Mouse (Mus musculus): ENCODE measurements at regions not wholly inside any gene's neighbourhood (a gene's known extent, or its start where the extent isn't known, plus 50 kb on each side); places are given as distances from the start of the nearest gene placed in this dataset.

GRCm38 (mm10) chr4:55475409-55475808, 56.9 kb downstream of the Klf4 start:
- H3K27ac ChIP-seq: no peak overlapping the region
- 84% methylated on average over 3 of the region's 3 CpGs for WGBS
- no peak for ATAC-seq (replicated peaks; ENCODE audit: insufficient number of reproducible peaks, insufficient read depth, low FRiP score, low read depth)

GRCm38 (mm10) chr4:55474044-55474788, 58.0 kb downstream of the Klf4 start:
- Histone ChIP-seq H3K4me3 (no peak overlapping the region), H3K36me3 (no peaks in the 10 kb centered on the region), H3K4me2 (no peak overlapping the region), H3K9me3 (replicated peaks) (no peaks in the 10 kb centered on the region), H3K9ac (no peak overlapping the region), H3K27me3 (no peaks in the 10 kb centered on the region), H3K4me1 (replicated peaks) (peaks cover 37% of the 10 kb centered on the region), H3K27ac (no peak overlapping the region)
- ATAC-seq (replicated peaks; ENCODE audit: insufficient number of reproducible peaks, insufficient read depth, low FRiP score, low read depth): no peak
- WGBS: 67% methylated on average over 16 of the region's 16 CpGs

More at GRCm38 (mm10) chr4:55475409-55475808, 56.9 kb downstream of the Klf4 start:
- no peak overlapping the region for H3K4me2 ChIP-seq
- no peak overlapping the region for H3K9ac ChIP-seq
- H3K4me3 ChIP-seq: no peak overlapping the region
- H3K36me3 ChIP-seq: no peaks in the 10 kb centered on the region
- peaks cover 41% of the 10 kb centered on the region for H3K4me1 ChIP-seq (replicated peaks)
- no peaks in the 10 kb centered on the region for H3K9me3 ChIP-seq (replicated peaks)
- no peaks in the 10 kb centered on the region for H3K27me3 ChIP-seq

GRCm38 (mm10) chr4:55472649-55473048, 59.6 kb downstream of the Klf4 start:
- Histone ChIP-seq H3K9me3 (replicated peaks) (no peaks in the 10 kb centered on the region), H3K4me1 (replicated peaks) (peaks cover 26% of the 10 kb centered on the region), H3K9ac (no peak overlapping the region), H3K4me2 (no peak overlapping the region), H3K27me3 (no peaks in the 10 kb centered on the region), H3K36me3 (no peaks in the 10 kb centered on the region), H3K4me3 (no peak overlapping the region), H3K27ac (no peak overlapping the region; the same call in 1 of the 2 replicates)
- no peak for ATAC-seq (replicated peaks; ENCODE audit: insufficient number of reproducible peaks, insufficient read depth, low FRiP score, low read depth)
- 75% methylated on average over 2 of the region's 2 CpGs for WGBS

- Histone ChIP-seq H3K27ac (peak overlapping the region; percentile 35; the same call in 1 of the 2 replicates), H3K9me3 (replicated peaks) (no peaks in the 10 kb centered on the region), H3K4me2 (no peak overlapping the region), H3K27me3 (no peaks in the 10 kb centered on the region), H3K4me1 (replicated peaks) (peaks cover 18% of the 10 kb centered on the region), H3K4me3 (no peak overlapping the region), H3K36me3 (no peaks in the 10 kb centered on the region), H3K9ac (no peak overlapping the region)
- peak; percentile 44; the same call in 1 of the 2 replicates for ATAC-seq (replicated peaks; ENCODE audit: insufficient number of reproducible peaks, insufficient read depth, low FRiP score, low read depth)
- WGBS: 41% methylated on average over 13 of the region's 13 CpGs
Measured at GRCm38 (mm10) chr4:55470779-55471663, 61.2 kb downstream of the Klf4 start.

GRCm38 (mm10) chr4:55464192-55464591, 68.1 kb downstream of the Klf4 start:
- ATAC-seq (replicated peaks; ENCODE audit: insufficient number of reproducible peaks, insufficient read depth, low FRiP score, low read depth): no peak
- Histone ChIP-seq H3K27me3 (no peaks in the 10 kb centered on the region), H3K36me3 (no peaks in the 10 kb centered on the region), H3K4me2 (no peak overlapping the region), H3K9ac (no peak overlapping the region), H3K4me1 (replicated peaks) (no peaks in the 10 kb centered on the region), H3K27ac (no peak overlapping the region), H3K9me3 (replicated peaks) (no peaks in the 10 kb centered on the region), H3K4me3 (no peak overlapping the region)
- 29% methylated on average over 8 of the region's 8 CpGs for WGBS

- 76% methylated on average over 5 of the region's 5 CpGs for WGBS
- ATAC-seq (replicated peaks; ENCODE audit: insufficient number of reproducible peaks, insufficient read depth, low FRiP score, low read depth): no peak
- no peaks in the 10 kb centered on the region for H3K27me3 ChIP-seq
- H3K4me3 ChIP-seq: no peak overlapping the region
- H3K9ac ChIP-seq: no peak overlapping the region
- no peak overlapping the region for H3K27ac ChIP-seq
- no peaks in the 10 kb centered on the region for H3K36me3 ChIP-seq
- no peak overlapping the region for H3K4me2 ChIP-seq
- H3K4me1 ChIP-seq (replicated peaks): no peaks in the 10 kb centered on the region
- H3K9me3 ChIP-seq (replicated peaks): no peaks in the 10 kb centered on the region
Measured at GRCm38 (mm10) chr4:55461927-55462326, 70.3 kb downstream of the Klf4 start.

GRCm38 (mm10) chr4:55453902-55454301, 78.4 kb downstream of the Klf4 start:
- H3K36me3 ChIP-seq: no peaks in the 10 kb centered on the region
- WGBS: 26% methylated on average over 5 of the region's 5 CpGs
- peak; percentile 76 for ATAC-seq (replicated peaks; ENCODE audit: insufficient number of reproducible peaks, insufficient read depth, low FRiP score, low read depth)
- H3K9ac ChIP-seq: no peak overlapping the region
- no peak overlapping the region for H3K4me3 ChIP-seq
- H3K27me3 ChIP-seq: no peaks in the 10 kb centered on the region
- H3K9me3 ChIP-seq (replicated peaks): no peaks in the 10 kb centered on the region
- peak overlapping the region; percentile 59 for H3K27ac ChIP-seq
- H3K4me1 ChIP-seq (replicated peaks): peaks cover 16% of the 10 kb centered on the region
- H3K4me2 ChIP-seq: no peak overlapping the region

GRCm38 (mm10) chr4:55452546-55452945, 79.7 kb downstream of the Klf4 start:
- peaks cover 16% of the 10 kb centered on the region for H3K4me1 ChIP-seq (replicated peaks)
- H3K9ac ChIP-seq: no peak overlapping the region
- H3K4me3 ChIP-seq: no peak overlapping the region
- no peaks in the 10 kb centered on the region for H3K9me3 ChIP-seq (replicated peaks)
- H3K36me3 ChIP-seq: no peaks in the 10 kb centered on the region
- 51% methylated on average over 6 of the region's 6 CpGs for WGBS
- H3K27me3 ChIP-seq: no peaks in the 10 kb centered on the region
- no peak overlapping the region for H3K4me2 ChIP-seq
- no peak overlapping the region for H3K27ac ChIP-seq
- no peak for ATAC-seq (replicated peaks; ENCODE audit: insufficient number of reproducible peaks, insufficient read depth, low FRiP score, low read depth)

- Histone ChIP-seq H3K27ac (no peak overlapping the region), H3K36me3 (no peaks in the 10 kb centered on the region), H3K9ac (no peak overlapping the region), H3K27me3 (no peaks in the 10 kb centered on the region), H3K4me1 (replicated peaks) (peaks cover 16% of the 10 kb centered on the region), H3K4me3 (no peak overlapping the region), H3K4me2 (no peak overlapping the region), H3K9me3 (replicated peaks) (no peaks in the 10 kb centered on the region)
- 93% methylated on average over 2 of the region's 2 CpGs for WGBS
- no peak for ATAC-seq (replicated peaks; ENCODE audit: insufficient number of reproducible peaks, insufficient read depth, low FRiP score, low read depth)
Measured at GRCm38 (mm10) chr4:55451711-55452110, 80.6 kb downstream of the Klf4 start.

- no peaks in the 10 kb centered on the region for H3K27me3 ChIP-seq
Measured at GRCm38 (mm10) chr4:55451026-55451425, 81.2 kb downstream of the Klf4 start.

GRCm38 (mm10) chr4:55443489-55443888, 88.8 kb downstream of the Klf4 start:
- WGBS: 78% methylated on average over 9 of the region's 9 CpGs
- no peak overlapping the region for H3K4me3 ChIP-seq
- no peaks in the 10 kb centered on the region for H3K9me3 ChIP-seq (replicated peaks)
- H3K9ac ChIP-seq: no peak overlapping the region
- no peak overlapping the region for H3K27ac ChIP-seq
- no peaks in the 10 kb centered on the region for H3K27me3 ChIP-seq
- H3K36me3 ChIP-seq: no peaks in the 10 kb centered on the region
- ATAC-seq (replicated peaks; ENCODE audit: insufficient number of reproducible peaks, insufficient read depth, low FRiP score, low read depth): no peak
- no peaks in the 10 kb centered on the region for H3K4me1 ChIP-seq (replicated peaks)
- no peak overlapping the region for H3K4me2 ChIP-seq

More at GRCm38 (mm10) chr4:55451026-55451425, 81.2 kb downstream of the Klf4 start:
- H3K4me2 ChIP-seq: no peak overlapping the region
- no peak for ATAC-seq (replicated peaks; ENCODE audit: insufficient number of reproducible peaks, insufficient read depth, low FRiP score, low read depth)
- H3K27ac ChIP-seq: no peak overlapping the region
- 64% methylated on average over 4 of the region's 4 CpGs for WGBS
- H3K36me3 ChIP-seq: no peaks in the 10 kb centered on the region
- H3K4me3 ChIP-seq: no peak overlapping the region
- H3K9ac ChIP-seq: no peak overlapping the region
- H3K9me3 ChIP-seq (replicated peaks): no peaks in the 10 kb centered on the region
- H3K4me1 ChIP-seq (replicated peaks): peaks cover 16% of the 10 kb centered on the region
